Mouse (Mus musculus) right cerebral cortex, postnatal 14 days (tissue): ENCODE measurements around the gene Tomt.
A peak's percentile ranks its signal among the peaks of the same experiment; 100 is the strongest.

ENCODE experiments used
- DNase-seq: peaks from one replicate; pipeline ENCODE4 v3.0.0; 2022

Tomt gene

DNA sequence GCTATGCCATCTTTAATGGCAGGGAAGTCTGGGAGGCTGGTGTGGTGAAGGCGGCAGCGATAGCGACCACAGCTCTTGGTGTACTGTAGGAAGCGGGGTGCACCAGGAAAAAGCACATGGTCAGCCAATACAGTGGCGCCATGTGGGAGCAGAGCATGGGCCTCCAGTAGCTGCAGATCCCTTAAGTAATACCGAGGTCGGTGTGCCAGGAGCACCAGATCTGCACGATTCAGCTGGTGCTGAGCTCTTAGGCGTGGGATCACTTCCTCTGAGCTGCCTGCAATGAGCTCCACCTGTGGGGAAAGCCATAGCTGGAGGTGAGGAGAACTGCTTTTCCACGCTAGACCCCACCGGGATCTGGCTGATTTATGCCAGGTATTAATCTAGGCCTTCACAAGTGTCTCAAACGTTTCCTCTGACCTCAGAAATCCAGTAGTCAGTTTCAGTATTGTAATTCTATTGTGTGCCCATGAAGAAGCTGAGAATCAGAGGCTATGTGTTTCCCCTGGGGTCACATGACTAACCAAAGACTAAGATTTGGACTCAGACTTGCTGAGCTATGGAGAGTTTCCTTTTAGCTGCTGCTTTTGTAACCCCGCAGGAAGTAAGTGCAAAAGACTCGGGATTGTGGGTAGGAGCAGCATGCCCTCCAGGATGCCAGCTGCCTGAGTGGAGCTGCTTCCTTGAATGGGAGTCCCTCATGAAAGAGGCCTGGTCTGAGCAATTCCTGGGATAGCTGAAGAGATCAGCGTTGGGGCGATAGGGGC lies 5.6 kb downstream of the Tomt start:
- DNase-seq = no peak

GRCm38 (mm10) chr7:101896104-101897066 lies 9.8 kb downstream of the Tomt start:
- DNase-seq = peak; percentile 96

- no peak for DNase-seq
Measured at GRCm38 (mm10) chr7:101895695-101896094, 10.5 kb downstream of the Tomt start.

DNA sequence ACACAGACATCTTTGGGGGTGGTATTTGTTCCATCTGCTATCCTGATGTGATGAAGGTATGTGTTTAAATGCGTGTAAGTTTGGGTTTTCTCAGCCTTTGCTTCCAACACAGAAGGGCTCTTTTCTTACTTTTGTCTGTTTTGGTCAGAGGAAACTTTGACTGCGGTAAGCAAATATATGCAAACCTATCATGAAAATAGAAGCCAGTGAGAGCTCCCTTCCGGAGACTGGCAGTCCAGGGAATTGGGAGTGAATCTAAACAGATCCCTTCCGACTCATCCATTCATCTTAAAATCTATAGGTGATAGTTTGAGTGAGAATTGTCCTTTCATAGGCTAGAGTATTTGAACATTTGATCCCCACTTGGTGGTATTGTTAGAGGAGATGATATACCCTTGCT lies 17.7 kb downstream of the Tomt start:
- DNase-seq = no peak

DNA sequence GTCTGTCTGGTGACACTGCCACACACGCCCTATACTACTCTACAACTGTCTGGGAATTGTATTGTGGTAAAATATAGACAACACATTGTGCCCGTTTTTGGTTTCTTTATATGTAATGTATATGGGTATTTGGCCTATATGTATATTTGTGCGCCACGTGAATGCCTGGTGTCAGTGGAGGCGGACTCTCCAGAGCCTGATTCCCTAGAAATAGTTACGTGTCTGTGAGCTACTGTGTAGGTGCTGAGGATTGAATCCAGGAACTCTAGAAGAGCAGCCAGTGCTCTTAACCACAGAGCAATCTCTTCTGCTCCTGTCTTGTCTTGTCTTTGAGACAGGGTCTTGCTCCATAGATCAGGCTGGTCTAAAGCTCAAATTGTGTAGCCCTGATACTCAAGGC lies 19.9 kb downstream of the Tomt start:
- DNase-seq = no peak

- no peak for DNase-seq
Measured at GRCm38 (mm10) chr7:101884160-101884559, 22.0 kb downstream of the Tomt start.

GRCm38 (mm10) chr7:101882413-101883154 lies 23.6 kb downstream of the Tomt start:
- DNase-seq = no peak

- no peak for DNase-seq
Measured at GRCm38 (mm10) chr7:101880855-101881254, 25.3 kb downstream of the Tomt start.

GRCm38 (mm10) chr7:101875978-101876377 lies 30.2 kb downstream of the Tomt start:
- DNase-seq = no peak

DNA sequence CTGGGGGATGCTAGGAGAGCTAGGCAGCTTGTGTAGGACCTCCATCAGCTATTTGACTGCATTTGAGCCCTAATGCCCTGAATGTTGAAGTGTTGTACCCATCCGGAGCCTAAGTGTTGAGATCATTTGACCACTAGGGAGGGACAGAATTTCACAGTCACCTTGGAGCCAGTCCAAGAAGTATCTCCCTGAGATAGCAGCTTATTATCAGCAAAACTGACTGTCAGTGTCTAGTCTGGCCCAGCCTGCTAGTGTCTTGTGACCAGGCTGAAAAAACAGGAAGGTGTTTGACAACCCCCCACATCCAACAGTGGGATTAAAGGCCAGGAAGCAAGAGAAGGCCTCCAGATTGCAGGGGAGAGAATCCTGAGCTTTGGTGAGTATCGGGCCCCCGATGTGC lies 34.9 kb downstream of the Tomt start:
- DNase-seq = no peak

- DNase-seq = no peak
Measured at GRCm38 (mm10) chr7:101870629-101871028, 35.5 kb downstream of the Tomt start, which contains the start of gene Folr1. Gene Folr1 (minus strand): TSS chr7:101870788.

- no peak for DNase-seq
Measured at GRCm38 (mm10) chr7:101869163-101869500, 37.0 kb downstream of the Tomt start.

- DNase-seq = no peak
Measured at GRCm38 (mm10) chr7:101868241-101869162, 37.7 kb downstream of the Tomt start.

DNA sequence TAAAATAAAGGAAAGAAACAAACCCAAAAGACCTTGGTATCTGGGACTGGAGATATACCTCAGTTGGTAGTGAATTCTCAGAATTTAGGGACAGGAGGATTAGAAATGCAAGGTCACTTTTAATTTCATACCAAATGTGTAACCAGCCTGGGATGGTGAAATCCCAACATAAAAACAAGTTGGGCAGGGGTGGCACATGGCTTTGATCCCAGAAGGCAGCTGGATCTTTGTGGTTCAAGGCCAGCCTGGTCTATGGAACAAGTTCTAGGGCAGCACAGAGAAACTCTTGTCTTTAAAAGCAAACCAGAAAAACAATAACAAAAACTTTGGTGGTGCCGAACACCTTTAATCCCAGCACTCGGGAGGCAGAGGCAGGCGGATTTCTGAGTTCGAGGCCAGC lies 38.7 kb downstream of the Tomt start:
- DNase-seq = no peak

GRCm38 (mm10) chr7:101866491-101867265 lies 39.5 kb downstream of the Tomt start:
- no peak for DNase-seq

DNA sequence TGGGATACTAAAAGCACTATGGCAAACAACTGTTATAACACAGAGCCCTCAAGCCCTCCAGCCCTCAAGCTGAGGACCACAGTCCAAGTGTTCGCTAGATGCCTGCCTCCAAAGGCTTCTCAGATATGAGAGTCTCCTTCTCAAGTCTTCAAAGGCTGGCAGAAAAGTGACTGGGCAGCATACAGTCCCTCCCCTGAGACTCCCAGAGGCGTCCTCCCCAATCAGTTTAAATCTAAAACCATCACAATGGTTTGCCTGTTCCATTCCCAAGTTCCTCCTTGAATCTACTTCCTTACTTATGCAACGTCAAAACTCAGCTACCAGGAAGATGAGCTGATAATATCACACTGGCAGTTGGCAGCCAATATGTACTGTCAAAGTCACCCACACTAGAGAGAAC lies 42.7 kb downstream of the Tomt start, which contains the start of gene Anapc15:
TSS of gene Anapc15 (plus strand) at position 301 of the 400 bp plus-strand sequence.
- DNase-seq = no peak

- no peak for DNase-seq
Measured at GRCm38 (mm10) chr7:101862291-101862690, 43.9 kb downstream of the Tomt start.

DNA sequence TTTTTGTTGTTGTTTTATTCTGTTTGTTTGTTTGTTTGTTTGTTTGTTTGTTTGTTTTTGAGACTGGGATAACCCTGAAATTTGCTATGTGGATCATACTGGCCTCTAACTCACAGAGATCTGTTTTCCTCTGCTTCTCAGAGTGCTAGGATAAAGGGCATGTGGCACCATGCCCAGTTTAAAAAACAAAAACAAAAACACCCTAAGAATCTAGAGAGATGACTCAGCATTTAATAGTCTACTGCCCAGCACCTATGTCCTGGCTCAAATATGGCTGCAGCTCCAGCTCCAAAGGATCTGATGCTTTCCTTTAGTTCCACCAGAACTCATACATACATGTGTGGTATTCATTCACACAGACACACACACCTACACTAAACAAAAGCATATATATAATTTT lies 45.2 kb downstream of the Tomt start:
- no peak for DNase-seq

DNA sequence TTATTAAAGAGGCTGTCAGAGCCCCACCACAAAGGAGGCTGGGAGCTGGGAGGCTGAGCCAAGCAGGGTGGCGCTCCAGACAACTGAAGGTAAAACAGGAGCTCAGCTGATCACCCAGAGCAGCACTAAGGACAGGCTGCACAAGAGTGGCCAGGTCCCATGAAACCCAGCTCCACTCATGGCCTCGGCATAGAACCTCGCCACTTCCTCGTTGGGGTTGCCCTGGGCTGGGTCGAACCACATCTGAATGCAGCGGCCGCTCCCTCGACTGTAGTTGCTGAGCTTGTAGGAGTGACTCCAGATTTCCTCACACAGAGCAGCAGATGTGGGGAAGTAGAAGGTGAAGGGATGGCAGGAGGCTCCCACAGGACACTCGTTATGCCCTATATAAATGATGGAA lies 47.8 kb downstream of the Tomt start:
- no peak for DNase-seq

- DNase-seq = no peak
Measured at GRCm38 (mm10) chr7:101857094-101857493, 49.1 kb downstream of the Tomt start, which contains the start of gene Folr2. Gene Folr2 (minus strand): TSS chr7:101857194.

DNA sequence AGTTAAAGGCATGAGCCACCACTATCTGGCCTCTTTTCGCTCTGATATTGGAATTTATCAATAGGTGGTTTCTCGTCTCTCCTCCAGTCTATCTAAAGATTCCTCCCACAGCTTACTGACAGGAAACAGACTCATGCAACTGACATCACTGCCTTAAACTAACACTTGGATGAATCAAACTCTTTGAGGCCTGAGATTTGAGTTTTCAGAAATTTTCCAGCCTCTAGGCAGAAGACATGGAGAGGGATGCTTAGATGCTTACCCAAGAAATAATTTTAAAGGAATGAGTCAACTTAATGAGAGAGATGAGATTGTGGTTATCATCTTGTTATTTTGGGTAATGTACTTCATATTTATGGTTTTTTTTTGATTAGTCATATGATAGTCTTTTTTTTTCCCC lies 52.3 kb downstream of the Tomt start:
- DNase-seq = no peak
